Mouse (Mus musculus) midbrain, embryonic 16.5 days (tissue): ENCODE measurements around the gene Bricd5. TPM values are rescaled to one million over a fixed set of nuclear protein-coding genes. Genes with fewer than 3 reads are reported as not detected.
A peak's percentile ranks its signal among the peaks of the same experiment; 100 is the strongest.

Source experiments
- ATAC-seq: fragments of 200-750 bp; cut with Nextera tagmentation; 2 replicates; pipeline ENCODE4 v1.8.0; 2017; ENCODE audit warnings: moderate TSS enrichment
- H3K27ac ChIP-seq: fragments of 300-500 bp; sonication (generic); 2 replicates; pipeline ENCODE4 v1.5.1; 2014; ENCODE audit warnings: mild to moderate bottlenecking, low read length, mixed read lengths
- H3K27me3 ChIP-seq: fragments of 300-500 bp; sonication (generic); 2 replicates; pipeline ENCODE4 v1.6.1; 2014; ENCODE audit warnings: low read depth, low read length, mixed read lengths; ENCODE audit not compliant: control insufficient read depth, insufficient read depth
- H3K36me3 ChIP-seq: fragments of 300-500 bp; sonication (generic); 2 replicates; pipeline ENCODE4 v1.6.1; 2014; ENCODE audit warnings: mild to moderate bottlenecking, low read length, moderate library complexity, mixed read lengths; ENCODE audit not compliant: control insufficient read depth, insufficient read depth
- H3K4me1 ChIP-seq: fragments of 300-500 bp; sonication (generic); 2 replicates; pipeline ENCODE4 v1.6.1; 2014; ENCODE audit warnings: mild to moderate bottlenecking, low read length, mixed read lengths; ENCODE audit not compliant: control insufficient read depth, insufficient read depth
- H3K4me2 ChIP-seq: fragments of 300-500 bp; sonication (generic); 2 replicates; pipeline ENCODE4 v1.6.1; 2014; ENCODE audit warnings: mild to moderate bottlenecking, low read length, mixed read lengths
- H3K4me3 ChIP-seq: fragments of 300-500 bp; sonication (generic); 2 replicates; pipeline ENCODE4 v1.5.1; 2014; ENCODE audit warnings: low read depth, mild to moderate bottlenecking, low read length, moderate library complexity, mixed read lengths
- H3K9ac ChIP-seq: fragments of 300-500 bp; sonication (generic); 2 replicates; pipeline ENCODE4 v1.6.1; 2014; ENCODE audit warnings: low read depth, low read length, mixed read lengths
- H3K9me3 ChIP-seq: fragments of 300-500 bp; sonication (generic); replicated peaks from 2 replicates; pipeline ENCODE4 v1.6.1; 2014; ENCODE audit warnings: mild to moderate bottlenecking, low read length, mixed read lengths; ENCODE audit not compliant: control insufficient read depth, poor library complexity, severe bottlenecking
- WGBS: fragments of 180-500 bp; shearing (Covaris S2); extraction: QIAGEN DNeasy Blood & Tissue Kit; methylation state at CpG from one replicate; pipeline ENCODE4 v1.1.7; 2014; 5-methylcytosine and 5-hydroxymethylcytosine counted together
- polyA plus RNA-seq: library from polyadenylated mRNA; unstranded; fragments of >200 nt; fragmentation: Nextera tagmentation; extraction: Ambion mirVana; gene quantifications from 2 replicates; pipeline ENCODE4 v1.2.1, GENCODE M21; 2015

The Bricd5 gene
- polyA plus RNA-seq, 1 experiment from 2014 or later: 0.40 TPM

- Histone ChIP-seq H3K9me3 (no peaks in the 10 kb centered on the region), H3K27me3 (no peaks in the 10 kb centered on the region), H3K9ac (peak overlapping the region; percentile 90), H3K36me3 (peaks cover 22% of the 10 kb centered on the region), H3K4me1 (peaks cover 13% of the 10 kb centered on the region), H3K27ac (peak overlapping the region; percentile 99; the same call in 1 of the 2 replicates), H3K4me3 (peak overlapping the region; percentile 80), H3K4me2 (peak overlapping the region; percentile 73)
- peak; percentile 50 for ATAC-seq
- WGBS: 48% methylated on average over 11 of the region's 11 CpGs
Observed at GRCm38 (mm10) chr17:24477985-24478600, 4.4 kb downstream of the Bricd5 start.

DNA sequence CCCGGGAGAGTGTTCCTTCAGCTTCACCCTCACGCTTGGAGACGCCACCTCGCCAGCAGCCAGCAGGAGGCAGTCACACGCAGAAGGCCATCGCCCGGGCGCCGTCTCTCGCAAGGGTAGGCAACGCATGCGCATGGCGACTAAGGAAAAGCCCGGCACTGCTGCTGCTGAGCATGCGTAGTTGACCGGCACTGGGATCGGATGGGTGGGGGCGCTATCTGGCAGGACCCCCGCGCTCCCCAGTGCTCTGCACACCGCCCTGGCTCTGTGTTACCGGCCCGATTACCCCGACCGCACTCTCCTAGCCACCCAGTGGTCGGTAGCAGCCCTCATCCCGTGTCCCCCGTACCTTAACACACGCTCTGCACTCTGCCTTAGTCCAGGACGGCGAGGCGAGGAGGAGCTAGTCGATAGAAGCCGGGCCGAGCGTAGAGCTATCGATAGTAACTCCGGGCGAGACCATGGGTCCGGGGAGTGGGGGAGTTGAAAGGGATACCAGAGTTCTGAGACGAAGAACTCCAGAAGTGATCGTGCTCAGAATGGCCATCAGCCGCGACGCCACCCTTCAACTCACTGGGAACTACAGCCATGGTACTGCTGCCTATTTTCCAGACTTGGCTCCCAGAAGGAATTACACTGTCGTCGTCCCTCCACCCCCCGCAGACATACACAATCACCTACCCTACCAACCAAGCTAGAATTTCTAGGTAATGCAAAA, 5.1 kb downstream of the Bricd5 start, which contains the start of gene Mlst8:
TSS of gene Mlst8 (minus strand) at position 416 of the 718 bp plus-strand sequence.
- no peaks in the 10 kb centered on the region for H3K9me3 ChIP-seq
- WGBS: under 1% methylated on average over 48 of the region's 48 CpGs
- peaks cover 22% of the 10 kb centered on the region for H3K36me3 ChIP-seq
- peak; percentile 91 for ATAC-seq
- H3K4me3 ChIP-seq: peak within 1 kb of the TSS; percentile 80
- H3K4me1 ChIP-seq: peaks cover 10% of the 10 kb centered on the region
- no peaks in the 10 kb centered on the region for H3K27me3 ChIP-seq
- peak within 1 kb of the TSS; percentile 90 for H3K9ac ChIP-seq
- peak within 1 kb of the TSS; percentile 73 for H3K4me2 ChIP-seq
- H3K27ac ChIP-seq: peak within 1 kb of the TSS; percentile 99

GRCm38 (mm10) chr17:24479431-24479830, 5.7 kb downstream of the Bricd5 start:
- H3K9me3 ChIP-seq: no peaks in the 10 kb centered on the region
- peak overlapping the region; percentile 51; the same call in 1 of the 2 replicates for H3K4me2 ChIP-seq
- H3K4me3 ChIP-seq: peak overlapping the region; percentile 80
- H3K36me3 ChIP-seq: peaks cover 21% of the 10 kb centered on the region
- no peak overlapping the region for H3K27ac ChIP-seq
- no peak overlapping the region for H3K9ac ChIP-seq
- WGBS: 33% methylated on average over 1 of the region's 1 CpGs
- no peaks in the 10 kb centered on the region for H3K27me3 ChIP-seq
- no peak for ATAC-seq
- peaks cover 10% of the 10 kb centered on the region for H3K4me1 ChIP-seq

DNA sequence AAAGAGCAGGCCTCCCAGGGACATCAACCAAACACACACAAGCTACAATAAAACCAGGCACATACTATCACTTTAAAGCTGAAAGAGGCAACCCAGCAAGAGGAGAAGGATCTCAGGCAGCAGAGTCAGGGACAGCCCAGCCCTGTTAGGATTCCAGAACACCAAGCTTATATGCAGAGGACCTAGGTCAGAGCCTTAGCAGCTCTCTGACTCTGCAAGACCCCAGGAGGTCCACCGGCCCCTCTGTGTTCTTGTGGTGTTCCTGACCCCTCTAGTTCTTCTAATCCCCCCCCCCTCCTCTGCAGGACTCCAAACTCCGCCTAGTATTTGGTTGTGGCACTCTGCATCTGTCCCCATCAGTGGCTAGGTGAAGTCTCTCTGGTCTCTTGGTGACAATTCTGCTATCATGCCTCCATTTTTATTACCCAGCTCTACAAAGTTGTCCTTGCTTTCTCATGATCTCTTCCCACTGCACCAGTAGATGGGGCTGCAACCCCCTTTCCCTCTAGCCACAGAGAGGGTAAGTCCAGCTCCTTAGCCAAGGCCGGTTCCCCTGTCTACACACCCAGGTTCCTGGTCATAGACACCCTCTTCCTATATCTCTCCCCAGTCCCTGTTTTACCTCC, 6.6 kb downstream of the Bricd5 start:
- H3K9ac ChIP-seq: no peak overlapping the region
- no peak overlapping the region for H3K4me2 ChIP-seq
- H3K9me3 ChIP-seq: no peaks in the 10 kb centered on the region
- H3K36me3 ChIP-seq: peaks cover 16% of the 10 kb centered on the region
- H3K4me1 ChIP-seq: peaks cover 12% of the 10 kb centered on the region
- 40% methylated on average over 3 of the region's 3 CpGs for WGBS
- H3K27me3 ChIP-seq: no peaks in the 10 kb centered on the region
- no peak for ATAC-seq
- H3K27ac ChIP-seq: no peak overlapping the region
- no peak overlapping the region for H3K4me3 ChIP-seq

GRCm38 (mm10) chr17:24481027-24481815, 7.5 kb downstream of the Bricd5 start:
- Histone ChIP-seq H3K27me3 (no peaks in the 10 kb centered on the region), H3K9me3 (no peaks in the 10 kb centered on the region), H3K4me2 (no peak overlapping the region), H3K27ac (no peak overlapping the region), H3K4me3 (no peak overlapping the region), H3K9ac (no peak overlapping the region), H3K36me3 (peaks cover 10% of the 10 kb centered on the region), H3K4me1 (peaks cover 16% of the 10 kb centered on the region)
- no peak for ATAC-seq
- WGBS: 95% methylated on average over 20 of the region's 20 CpGs

DNA sequence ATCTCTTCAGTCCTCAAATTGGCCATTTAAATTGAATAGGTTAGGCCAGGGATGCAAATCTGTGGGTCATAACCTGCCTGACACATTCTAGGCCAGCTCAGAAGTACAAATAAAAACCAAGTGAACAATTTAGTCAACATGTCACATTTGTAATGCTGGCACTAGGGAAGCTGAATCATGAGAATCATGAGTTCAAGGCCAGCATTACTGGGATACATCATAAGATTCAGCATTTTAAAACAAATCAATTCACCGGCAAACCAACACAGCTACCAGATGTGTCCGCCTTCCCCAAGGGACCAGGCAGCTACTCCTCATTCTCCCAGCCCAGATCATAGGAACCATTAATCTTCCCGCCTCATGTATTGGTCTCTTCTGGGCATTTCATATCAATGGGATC, 9.8 kb downstream of the Bricd5 start:
- peaks cover 17% of the 10 kb centered on the region for H3K4me1 ChIP-seq
- no peak overlapping the region for H3K9ac ChIP-seq
- no peaks in the 10 kb centered on the region for H3K9me3 ChIP-seq
- H3K36me3 ChIP-seq: no peaks in the 10 kb centered on the region
- 83% methylated on average over 3 of the region's 3 CpGs for whole genome bisulfite sequencing
- no peak overlapping the region for H3K4me3 ChIP-seq
- no peaks in the 10 kb centered on the region for H3K27me3 ChIP-seq
- H3K4me2 ChIP-seq: no peak overlapping the region
- no peak overlapping the region for H3K27ac ChIP-seq
- no peak for ATAC-seq

- H3K4me3 ChIP-seq: no peak overlapping the region
- 43% methylated on average over 11 of the region's 11 CpGs for WGBS
- H3K9me3 ChIP-seq: no peaks in the 10 kb centered on the region
- peaks cover 23% of the 10 kb centered on the region for H3K4me1 ChIP-seq
- H3K9ac ChIP-seq: peak overlapping the region; percentile 40
- H3K27ac ChIP-seq: peak overlapping the region; percentile 52; the same call in 1 of the 2 replicates
- no peak for ATAC-seq
- no peaks in the 10 kb centered on the region for H3K36me3 ChIP-seq
- H3K4me2 ChIP-seq: no peak overlapping the region
- no peaks in the 10 kb centered on the region for H3K27me3 ChIP-seq
Observed at GRCm38 (mm10) chr17:24485090-24485860, 11.6 kb downstream of the Bricd5 start.

DNA sequence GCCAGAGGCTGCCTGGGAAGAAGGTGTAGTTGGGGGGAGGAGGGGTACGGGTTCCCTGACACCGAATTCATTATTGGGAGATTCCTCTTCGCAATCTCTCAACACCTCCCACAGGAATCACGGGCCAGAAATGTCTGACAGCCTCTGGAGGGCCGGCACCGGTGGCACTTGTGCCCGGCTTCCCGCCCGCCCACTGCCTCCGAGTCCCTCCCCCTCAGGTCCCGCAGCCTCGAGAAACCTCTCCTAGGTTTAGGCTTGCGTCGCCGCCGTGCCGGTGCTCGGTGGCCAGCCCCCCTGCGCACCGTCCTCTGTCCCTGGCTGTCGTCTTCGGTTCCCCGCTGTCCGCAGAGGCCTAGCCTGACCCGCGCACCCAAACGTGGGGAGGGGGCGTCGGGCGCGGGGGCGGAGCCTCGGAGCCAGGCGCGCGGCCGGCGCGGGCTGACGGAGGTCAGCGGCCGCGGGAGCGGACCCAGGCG, 14.5 kb downstream of the Bricd5 start, which contains the start of gene Caskin1:
TSS of gene Caskin1 (plus strand) at position 416 of the 476 bp plus-strand sequence.
- ATAC-seq: peak; percentile 73
- Histone ChIP-seq H3K36me3 (no peaks in the 10 kb centered on the region), H3K4me2 (peak within 1 kb of the TSS; percentile 93), H3K27me3 (no peaks in the 10 kb centered on the region), H3K9ac (peak within 1 kb of the TSS; percentile 82), H3K4me1 (peaks cover 35% of the 10 kb centered on the region), H3K4me3 (peak within 1 kb of the TSS; percentile 59), H3K27ac (peak within 1 kb of the TSS; percentile 85), H3K9me3 (no peaks in the 10 kb centered on the region)
- under 1% methylated on average over 37 of the region's 45 CpGs for WGBS
